Mouse (Mus musculus) neural tube, embryonic 10.5 days (tissue): Measurements from ENCODE around the gene Cdcp1.

ENCODE experiments used
- DNase-seq: peaks from one replicate; pipeline ENCODE4 v3.0.0-alpha.2; 2017; ENCODE audit warnings: low spot score; ENCODE audit errors: extremely low spot score

The Cdcp1 gene

DNA sequence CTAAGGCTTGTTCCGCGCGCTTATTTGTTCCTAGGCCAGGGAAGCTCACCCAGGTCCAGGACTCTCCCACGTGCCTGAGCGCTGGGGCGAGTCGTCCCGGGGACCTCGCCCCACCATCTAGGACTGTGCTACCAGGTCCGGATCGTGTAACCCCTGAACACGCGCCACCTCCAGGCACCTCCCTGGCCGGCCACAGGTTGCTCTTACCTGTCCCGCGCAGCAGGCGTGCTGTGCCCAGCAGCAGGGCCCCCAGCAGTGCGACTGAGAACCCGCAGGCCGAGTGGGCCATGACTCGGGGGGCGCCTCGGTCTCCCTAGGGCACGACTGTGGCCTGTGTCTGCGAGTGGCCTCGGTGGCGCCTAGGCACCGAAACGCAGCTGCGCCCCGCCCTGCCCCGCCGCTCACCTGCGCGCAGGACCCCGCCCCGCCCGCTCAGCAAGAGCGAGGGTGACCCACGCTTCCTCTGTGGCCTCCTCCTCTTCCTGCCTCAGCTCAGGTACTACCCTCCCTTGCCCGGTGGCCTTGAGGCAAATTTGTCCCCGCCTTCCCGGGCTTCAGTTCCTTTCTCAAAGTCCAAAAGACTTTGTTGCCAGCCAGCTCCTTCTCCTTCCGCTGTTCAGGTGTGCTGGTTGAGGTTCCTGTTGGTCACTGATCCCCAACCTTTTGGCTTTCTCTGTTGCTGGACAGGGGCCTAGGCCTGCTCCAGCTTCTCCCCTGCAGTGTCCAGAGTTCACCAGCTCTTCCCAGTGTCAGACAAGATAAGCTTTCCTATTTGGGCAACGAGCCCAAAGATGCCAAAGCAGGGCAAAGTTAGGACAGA lies at the start of gene Cdcp1:
Cdcp1 (minus strand) TSS at position 418 of the 820 bp plus-strand sequence.
- DNase-seq, result no peak

- peak; percentile 89 for DNase-seq
Observed at GRCm38 (mm10) chr9:123260611-123261021, 44.8 kb upstream of the Cdcp1 start, which contains the start of gene Tmem158. Tmem158 (minus strand) TSS chr9:123260764.

GRCm38 (mm10) chr9:123259896-123260610 lies 44.2 kb upstream of the Cdcp1 start:
- DNase-seq, result no peak

- peak; percentile 90 for DNase-seq
Observed at GRCm38 (mm10) chr9:123259461-123259895, 43.6 kb upstream of the Cdcp1 start.

DNA sequence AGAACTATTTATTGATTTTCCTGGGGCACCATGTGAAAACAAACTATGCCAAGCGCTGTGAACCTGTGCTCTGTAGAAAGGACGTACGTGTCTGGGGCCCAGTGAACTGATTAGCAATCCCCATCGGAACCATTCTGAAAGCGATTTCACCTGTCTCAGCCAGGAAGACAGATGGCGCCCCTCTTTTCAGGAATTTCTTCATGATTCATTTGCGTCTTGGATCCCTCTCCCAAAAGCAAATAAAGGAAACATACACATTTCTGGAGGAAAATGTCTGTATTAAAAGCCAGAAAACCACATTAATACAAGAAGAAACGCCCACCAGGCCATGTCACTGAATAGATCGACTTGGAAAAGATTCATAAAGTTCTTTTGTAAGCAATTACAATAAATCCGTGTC lies 43.0 kb upstream of the Cdcp1 start:
- no peak for DNase-seq

DNA sequence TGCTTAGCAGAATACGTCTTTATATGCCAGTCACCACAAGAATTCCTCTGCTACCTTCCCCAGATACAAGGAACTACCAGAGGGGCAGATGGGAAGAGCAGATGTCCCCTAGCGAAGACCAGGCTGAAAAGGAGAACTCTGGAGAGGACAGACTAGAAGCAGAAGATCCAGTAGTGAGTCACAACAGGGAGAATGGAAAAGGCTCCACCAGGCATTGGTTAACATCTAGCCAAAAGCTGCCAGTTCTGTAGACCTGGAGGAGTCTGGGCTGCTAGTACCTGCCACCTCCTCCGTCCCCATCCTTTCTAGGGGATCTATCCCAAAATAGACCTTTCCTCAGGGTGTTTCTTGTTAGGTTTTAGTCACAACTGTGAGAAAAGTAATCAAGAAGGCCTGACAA lies 39.9 kb upstream of the Cdcp1 start:
- no peak for DNase-seq

- DNase-seq, result no peak
Observed at GRCm38 (mm10) chr9:123247992-123248391, 32.2 kb upstream of the Cdcp1 start.

DNA sequence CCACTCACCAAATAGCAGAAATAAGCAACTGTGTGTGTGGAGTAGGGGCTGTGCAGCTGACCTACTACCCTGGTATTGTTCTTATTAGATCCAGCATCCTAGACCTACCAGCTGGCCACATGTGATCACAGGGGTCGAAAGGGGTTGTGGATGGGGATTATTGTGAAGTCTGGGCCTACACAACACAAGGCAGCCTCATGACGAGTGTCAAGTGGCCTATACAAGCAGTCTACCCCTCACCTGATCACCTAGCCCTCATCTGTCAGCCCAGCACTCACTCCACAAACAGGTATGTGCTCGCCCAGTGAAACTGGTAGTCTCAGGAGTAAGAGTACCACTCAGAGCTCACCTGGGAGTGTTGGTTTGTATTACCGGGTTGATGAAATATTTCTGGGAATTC lies 29.3 kb upstream of the Cdcp1 start:
- no peak for DNase-seq

GRCm38 (mm10) chr9:123243988-123244387 lies 28.1 kb upstream of the Cdcp1 start:
- DNase-seq, result no peak

DNA sequence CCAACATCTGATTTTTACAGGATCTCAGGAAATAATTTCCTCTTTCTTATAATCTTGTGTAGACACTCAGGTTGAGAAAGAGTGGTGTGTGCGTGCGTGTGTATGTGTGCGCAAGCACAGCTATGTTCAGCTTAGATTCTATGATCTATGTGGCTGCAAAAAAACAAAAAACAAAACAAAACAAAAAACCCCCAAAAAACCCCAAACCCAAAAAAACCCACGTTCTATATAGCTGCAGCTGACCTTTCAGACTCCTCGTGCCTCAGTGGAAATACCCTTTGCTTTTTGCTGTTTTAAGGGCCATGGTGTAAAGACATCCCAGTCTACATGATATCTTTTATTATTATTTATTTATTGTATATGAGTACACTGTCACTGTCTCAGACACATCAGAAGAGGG lies 25.4 kb upstream of the Cdcp1 start:
- no peak for DNase-seq

- no peak for DNase-seq
Observed at GRCm38 (mm10) chr9:123240751-123241150, 24.9 kb upstream of the Cdcp1 start.

GRCm38 (mm10) chr9:123240271-123240670 lies 24.4 kb upstream of the Cdcp1 start:
- no peak for DNase-seq

DNA sequence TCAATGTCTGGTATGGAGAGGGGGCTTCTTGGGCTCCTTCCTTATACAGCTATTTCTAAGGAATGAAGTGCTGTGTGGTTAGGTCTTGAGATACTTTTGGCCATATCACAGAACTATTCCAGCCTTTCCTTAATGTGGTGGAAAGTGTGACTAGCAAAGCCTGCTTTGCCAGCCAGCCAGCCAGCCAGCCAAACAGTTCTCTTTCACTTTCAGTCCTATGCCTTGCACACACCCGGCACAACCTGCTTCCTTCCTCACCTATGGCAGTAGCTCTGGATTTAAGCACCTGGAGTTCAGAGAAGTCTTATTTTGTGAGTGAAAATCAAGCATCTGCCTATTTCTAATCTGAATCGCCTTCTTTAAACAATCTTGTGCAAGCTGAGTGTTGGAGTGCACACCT lies 23.8 kb upstream of the Cdcp1 start:
- no peak for DNase-seq

DNA sequence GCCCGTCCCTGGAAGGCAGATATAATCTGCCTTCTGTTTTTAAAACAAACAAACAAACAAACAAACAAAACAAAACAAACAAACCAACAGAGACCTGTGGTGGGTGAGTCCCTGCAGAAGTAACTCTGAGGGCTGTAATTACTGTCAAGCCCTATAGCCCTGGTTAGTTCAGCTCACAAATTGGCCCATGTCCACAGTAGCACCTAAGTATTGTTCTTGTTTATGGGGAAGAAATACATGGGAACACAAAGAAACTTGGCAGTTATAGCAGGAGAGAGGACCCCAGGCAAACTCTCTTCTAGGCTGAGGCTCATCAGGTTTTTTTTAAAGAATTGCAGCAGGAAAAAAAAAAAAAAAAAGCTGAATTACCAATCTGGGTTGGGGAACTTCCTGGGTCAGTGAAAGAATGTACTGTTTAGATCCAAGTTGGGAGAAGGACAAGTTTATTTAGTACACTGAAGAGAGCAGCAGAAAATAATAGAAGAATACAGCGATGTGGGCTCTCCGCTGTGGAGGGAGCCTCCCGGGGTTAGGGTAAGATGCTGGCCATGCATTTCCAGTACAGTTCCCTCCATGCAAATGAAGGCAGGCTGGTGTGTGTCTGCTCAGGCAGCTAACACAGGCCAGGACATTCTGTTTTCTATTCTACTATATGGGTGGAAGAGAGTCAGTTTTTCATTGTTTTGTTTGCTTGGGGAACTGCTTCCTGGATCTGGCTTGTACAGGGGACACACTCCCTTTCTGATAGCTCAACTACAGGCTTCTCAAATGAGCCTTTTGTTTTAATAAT lies 22.6 kb upstream of the Cdcp1 start:
- DNase-seq, result no peak

GRCm38 (mm10) chr9:123237739-123238138 lies 21.9 kb upstream of the Cdcp1 start:
- DNase-seq, result no peak

DNA sequence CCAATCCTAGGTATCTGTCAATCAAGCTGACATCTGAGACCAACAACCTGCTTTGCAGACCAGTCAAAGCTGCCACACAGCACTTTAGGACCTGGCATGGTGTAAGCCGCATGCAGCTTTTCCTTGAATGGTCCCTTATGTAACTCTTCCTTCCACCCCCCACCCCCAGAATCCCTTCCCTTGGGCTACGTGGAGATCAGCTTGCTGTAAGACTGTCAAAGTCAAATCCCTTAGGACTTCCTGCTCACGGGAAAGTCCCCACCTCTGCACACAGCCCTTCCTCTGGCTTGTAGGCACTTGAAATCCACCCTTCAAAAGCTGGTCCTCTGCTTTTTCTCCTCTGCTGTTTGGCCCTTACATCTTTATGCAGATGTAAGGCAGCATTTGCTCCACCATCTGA lies 19.8 kb upstream of the Cdcp1 start:
- DNase-seq, result no peak

- no peak for DNase-seq
Observed at GRCm38 (mm10) chr9:123229826-123230225, 14.0 kb upstream of the Cdcp1 start.

DNA sequence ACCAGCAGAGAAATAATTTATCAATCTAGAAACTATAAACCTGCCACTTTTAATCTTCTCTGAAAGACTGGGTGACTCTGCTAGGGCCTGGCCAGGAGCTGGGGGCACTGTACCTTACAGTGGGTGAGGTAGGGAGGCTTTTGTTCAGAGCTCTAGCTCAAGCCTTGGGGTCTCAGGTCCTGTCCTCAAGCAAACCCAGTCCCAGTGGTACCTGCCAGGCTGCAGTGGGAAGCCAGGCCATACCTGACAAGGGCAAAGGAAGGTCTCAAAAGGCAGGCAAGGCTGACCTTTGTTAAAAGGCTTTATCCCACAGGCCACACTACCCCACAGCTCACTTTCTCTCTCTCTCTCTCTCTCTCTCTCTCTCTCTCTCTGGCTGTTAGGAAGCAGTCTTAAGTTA lies 12.8 kb upstream of the Cdcp1 start:
- no peak for DNase-seq

- DNase-seq, result no peak
Observed at GRCm38 (mm10) chr9:123227106-123227750, 11.4 kb upstream of the Cdcp1 start.

DNA sequence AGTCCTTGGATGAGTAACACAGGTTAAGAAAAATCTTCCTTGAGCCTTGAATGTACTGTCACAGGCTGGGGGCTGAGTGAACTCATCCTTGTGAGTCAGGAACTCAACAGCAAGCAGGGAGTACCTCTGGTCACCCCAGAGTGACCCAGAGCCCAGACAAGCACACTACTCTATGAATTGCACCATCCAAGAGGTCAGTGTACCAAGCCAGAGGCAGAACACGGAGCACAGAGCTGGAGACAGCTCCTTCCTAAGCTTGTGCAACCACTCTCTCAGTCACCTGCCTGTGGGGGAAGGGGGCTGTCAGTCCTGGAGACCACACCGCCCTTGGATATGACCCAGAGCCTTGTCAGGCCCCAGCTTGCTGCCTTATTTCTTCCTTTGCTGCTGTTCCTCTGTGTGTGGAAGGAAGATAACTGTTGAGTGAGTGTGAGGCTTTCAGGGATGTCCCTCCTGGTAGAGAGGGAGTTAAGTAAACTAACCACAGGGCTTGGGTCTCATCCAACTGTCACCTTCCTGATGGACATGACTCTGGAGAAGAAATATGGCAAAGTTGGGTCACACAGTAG lies 9.1 kb upstream of the Cdcp1 start:
- DNase-seq, result no peak

GRCm38 (mm10) chr9:123219826-123220225 lies 4.0 kb upstream of the Cdcp1 start:
- DNase-seq, result no peak
